Mouse (Mus musculus) myocyte (in vitro differentiated cells): ENCODE data around the gene Pigt.

Source experiments
- POLR2A ChIP-seq: IDR thresholded peaks from one replicate; pipeline ENCODE4 v1.6.1; 2011; ENCODE audit warnings: low read depth, mild to moderate bottlenecking, control low read depth, moderate library complexity; ENCODE audit not compliant: insufficient read length
- USF1 ChIP-seq: IDR thresholded peaks from one replicate; pipeline ENCODE4 v1.6.1; 2011; ENCODE audit warnings: low read depth, mild to moderate bottlenecking, control low read depth, moderate library complexity

GRCm38 (mm10) chr2:164517485-164518221, 20.3 kb downstream of the Pigt start:
- TF ChIP-seq POLR2A (no peak), USF1 (no peak)
